Mouse (Mus musculus): Measurements from ENCODE around the gene Polr1a. TPM values are rescaled to one million over a fixed set of nuclear protein-coding genes. Genes with fewer than 3 reads are reported as not detected.
"Not testable (repeated sequence)": the region's sequence is repeated elsewhere in the genome, so short reads cannot be mapped to it uniquely, and the experiment has no call there.

Polr1a gene
- 9.0 and 10.1 TPM in 2 replicates for polyA plus RNA-seq (2012; rRNA removed)

DNA sequence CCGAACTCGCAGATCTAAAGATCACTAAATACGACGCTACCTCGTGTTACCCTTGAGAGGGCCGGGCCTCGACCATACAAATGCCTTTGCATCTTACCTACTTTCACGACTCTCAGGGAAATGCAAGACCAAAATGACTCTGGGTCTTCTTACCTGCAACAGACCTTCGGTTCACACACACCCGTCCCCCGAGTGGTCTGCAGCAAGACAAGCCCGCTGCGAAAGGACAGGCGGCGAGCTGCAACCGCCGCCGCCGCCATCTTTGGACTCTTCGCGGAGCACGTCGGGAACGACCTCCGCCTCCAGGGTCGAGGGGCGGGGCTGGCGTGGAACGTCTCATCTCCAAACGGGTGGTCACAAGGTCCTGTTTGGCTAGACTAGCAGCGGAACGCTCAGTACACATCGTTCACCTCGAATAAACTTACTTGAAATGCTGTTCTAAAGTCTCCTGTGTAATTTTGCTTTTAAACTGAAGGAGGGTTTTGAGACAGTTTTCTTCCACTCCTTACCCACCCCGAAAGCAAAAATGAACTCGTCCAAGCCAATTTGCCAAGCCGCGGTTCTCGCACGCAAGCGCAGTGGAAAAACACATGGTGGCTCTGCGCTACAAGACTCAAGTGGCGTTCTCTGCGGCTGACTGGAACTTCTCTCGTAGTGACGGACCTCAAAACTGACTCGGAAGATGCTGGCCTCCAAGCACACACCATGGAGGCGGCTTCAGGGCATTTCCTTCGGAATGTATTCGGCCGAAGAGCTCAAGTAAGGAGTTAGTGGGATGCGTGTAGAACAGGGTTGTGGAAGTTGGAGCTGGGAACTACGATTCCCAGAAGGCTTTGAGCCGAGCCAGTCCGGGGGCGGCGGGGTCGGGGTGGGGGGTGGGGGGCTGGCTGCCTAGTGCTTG lies at the start of gene Polr1a, which contains the start of gene Ptcd3:
Gene Polr1a (plus strand): TSS at position 573 of the 901 bp plus-strand sequence.
Gene Ptcd3 (minus strand): TSS at position 270 of the 901 bp plus-strand sequence.
- under 1% methylated on average over 58 of the region's 58 CpGs for WGBS
- peak; percentile 80 for DNase-seq (ENCODE audit: low read depth, low spot score)

GRCm38 (mm10) chr6:71867751-71868150 lies 41.1 kb upstream of the Polr1a start:
- whole genome bisulfite sequencing, result 82% methylated on average over 2 of the region's 2 CpGs
- no peak for DNase-seq (ENCODE audit: low read depth, low spot score)

- 96% methylated on average over 1 of the region's 1 CpGs for WGBS
- DNase-seq (ENCODE audit: low read depth, low spot score), result no peak
Observed at GRCm38 (mm10) chr6:71868809-71869208, 40.0 kb upstream of the Polr1a start.

GRCm38 (mm10) chr6:71871396-71871795 lies 37.5 kb upstream of the Polr1a start:
- no peak for DNase-seq (ENCODE audit: low read depth, low spot score)
- 91% methylated on average over 9 of the region's 9 CpGs for WGBS

GRCm38 (mm10) chr6:71877965-71878760 lies 30.7 kb upstream of the Polr1a start:
- DNase-seq (ENCODE audit: low read depth, low spot score), result no peak
- 91% methylated on average over 3 of the region's 3 CpGs for WGBS

DNA sequence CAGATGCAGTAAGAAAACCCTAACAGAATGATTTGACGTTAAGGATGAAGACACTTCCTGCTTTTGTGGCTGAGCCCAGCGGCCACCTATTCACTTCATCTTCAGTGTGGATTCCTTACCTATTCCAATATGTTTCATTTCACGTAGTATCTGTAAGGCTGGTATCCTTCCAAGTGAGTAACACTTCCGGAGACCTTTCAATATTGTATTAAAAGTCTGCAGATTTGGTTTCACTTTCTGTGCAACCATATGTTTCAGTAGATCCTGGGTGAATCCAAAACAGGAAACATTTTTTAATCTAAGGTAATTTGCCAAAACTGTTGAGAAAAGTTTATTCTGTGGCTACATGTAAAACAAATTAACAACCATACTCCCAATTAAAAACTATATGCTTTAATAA lies 15.6 kb upstream of the Polr1a start:
- 85% methylated on average over 4 of the region's 4 CpGs for WGBS
- no peak for DNase-seq (ENCODE audit: low read depth, low spot score)

- DNase-seq (ENCODE audit: low read depth, low spot score), result no peak
- WGBS, result 1% methylated on average over 4 of the region's 4 CpGs
Observed at GRCm38 (mm10) chr6:71907702-71908235, 1.1 kb upstream of the Polr1a start.

GRCm38 (mm10) chr6:71909384-71909783 lies 531 bp downstream of the Polr1a start:
- DNase-seq (ENCODE audit: low read depth, low spot score), result no peak
- WGBS, result 9% methylated on average over 10 of the region's 10 CpGs

DNA sequence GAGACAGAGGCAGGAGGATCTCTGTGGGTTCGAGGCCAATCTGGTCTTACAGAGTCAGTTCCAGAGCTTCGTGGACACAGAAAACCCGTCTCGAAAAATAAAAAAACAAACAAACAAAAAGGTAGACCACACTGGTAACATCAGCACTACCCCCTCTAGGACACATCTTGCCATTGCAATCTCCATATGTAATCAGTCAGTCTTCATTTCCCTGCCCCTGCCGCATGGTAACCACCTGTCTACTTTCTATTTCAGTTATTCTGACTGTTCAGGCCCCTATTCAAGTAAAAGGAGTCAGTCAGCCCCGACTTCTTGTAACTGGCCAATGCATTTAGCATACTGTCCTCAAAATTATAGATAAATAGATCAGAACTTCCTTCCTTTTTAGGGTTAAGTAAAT lies 987 bp downstream of the Polr1a start:
- no peak for DNase-seq (ENCODE audit: low read depth, low spot score)
- WGBS, result 60% methylated on average over 6 of the region's 6 CpGs

GRCm38 (mm10) chr6:71911686-71912450 lies 3.0 kb downstream of the Polr1a start:
- 66% methylated on average over 5 of the region's 5 CpGs for WGBS
- no peak for DNase-seq (ENCODE audit: low read depth, low spot score)

DNA sequence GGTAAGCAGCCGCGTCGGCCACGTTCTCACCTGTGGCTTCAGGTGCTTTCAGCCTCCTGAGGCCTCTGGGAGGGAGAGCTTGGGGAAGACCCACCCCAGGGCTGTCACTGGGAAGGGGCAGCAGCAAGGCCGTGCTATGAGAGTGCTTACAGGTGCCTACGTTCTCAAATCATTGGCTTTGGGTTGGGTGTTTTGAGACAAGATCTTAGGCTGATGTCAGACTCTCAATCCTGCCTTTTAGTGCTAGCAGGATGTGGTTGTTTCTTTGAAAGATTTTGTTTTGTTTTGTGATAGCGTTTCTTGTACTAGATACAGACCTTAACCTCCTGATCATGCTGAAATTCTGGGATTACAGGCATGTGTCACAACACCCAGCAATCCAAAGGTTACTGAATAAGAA lies 11.9 kb downstream of the Polr1a start:
- 97% methylated on average over 7 of the region's 7 CpGs for WGBS
- DNase-seq (ENCODE audit: low read depth, low spot score), result no peak

GRCm38 (mm10) chr6:71925233-71925632 lies 16.4 kb downstream of the Polr1a start:
- WGBS, result 87% methylated on average over 5 of the region's 5 CpGs
- not testable (repeated sequence) for DNase-seq (ENCODE audit: low read depth, low spot score)

DNA sequence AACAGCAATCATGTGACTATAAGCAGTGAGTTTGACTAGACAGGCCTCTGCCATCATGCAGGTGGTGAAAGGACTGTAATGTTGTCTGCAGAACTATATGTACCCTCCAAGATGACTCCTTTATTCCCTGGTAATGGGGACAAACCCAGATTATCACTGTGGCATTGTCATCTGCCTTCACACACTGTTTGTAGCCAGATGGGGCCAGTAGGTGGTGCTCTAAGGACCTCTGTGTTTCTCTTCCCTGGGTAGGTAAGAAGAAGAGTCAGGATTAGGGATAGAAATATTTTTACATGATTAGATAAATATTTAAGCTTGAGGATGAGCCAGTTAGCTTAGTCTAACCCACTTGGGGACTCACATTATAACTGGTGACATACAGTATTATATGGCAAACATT lies 19.1 kb downstream of the Polr1a start:
- DNase-seq (ENCODE audit: low read depth, low spot score), result no peak

DNA sequence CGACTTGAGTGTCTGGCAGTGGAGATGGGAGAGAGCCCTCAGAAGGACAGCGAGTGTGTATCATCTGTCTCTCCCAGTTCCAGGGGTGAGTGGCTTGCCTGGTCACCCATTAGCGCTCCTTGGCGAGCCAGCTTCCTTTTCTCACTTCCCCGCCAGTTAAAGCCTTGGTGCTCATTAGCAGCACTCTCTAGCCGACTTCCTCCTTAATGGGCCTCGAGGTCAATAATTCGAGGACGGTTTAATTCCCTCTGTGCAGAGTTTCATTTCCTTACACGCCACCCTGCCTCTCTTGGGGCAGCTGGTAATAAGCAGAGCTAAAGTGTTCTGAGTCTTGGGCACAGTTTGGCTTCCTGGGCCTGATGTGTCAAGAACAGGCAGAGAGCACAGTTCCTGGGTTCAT lies 21.2 kb downstream of the Polr1a start:
- WGBS, result 84% methylated on average over 10 of the region's 10 CpGs
- DNase-seq (ENCODE audit: low read depth, low spot score), result no peak

GRCm38 (mm10) chr6:71930830-71931437 lies 22.1 kb downstream of the Polr1a start:
- no peak for DNase-seq (ENCODE audit: low read depth, low spot score)
- WGBS, result 79% methylated on average over 12 of the region's 12 CpGs

DNA sequence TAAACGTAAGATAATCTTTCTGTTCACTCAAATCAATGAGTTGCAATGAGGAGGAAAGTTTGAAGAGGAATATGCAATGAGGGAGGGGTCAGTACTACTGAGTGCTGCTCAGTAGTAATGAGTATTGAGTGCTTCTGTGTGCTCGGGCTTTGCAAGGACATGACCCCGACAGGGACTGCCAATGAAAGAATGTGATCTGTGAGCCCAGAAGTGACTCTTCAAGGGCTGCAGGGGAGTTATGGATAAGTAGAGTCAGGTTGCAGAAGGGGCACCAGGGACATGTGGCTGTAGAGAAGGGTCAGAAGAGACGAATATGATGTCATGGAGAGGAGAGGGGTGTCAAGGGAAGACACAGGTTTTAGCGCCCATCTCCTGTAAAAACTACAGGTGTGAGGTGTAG lies 23.5 kb downstream of the Polr1a start:
- 82% methylated on average over 5 of the region's 5 CpGs for WGBS
- no peak for DNase-seq (ENCODE audit: low read depth, low spot score)

DNA sequence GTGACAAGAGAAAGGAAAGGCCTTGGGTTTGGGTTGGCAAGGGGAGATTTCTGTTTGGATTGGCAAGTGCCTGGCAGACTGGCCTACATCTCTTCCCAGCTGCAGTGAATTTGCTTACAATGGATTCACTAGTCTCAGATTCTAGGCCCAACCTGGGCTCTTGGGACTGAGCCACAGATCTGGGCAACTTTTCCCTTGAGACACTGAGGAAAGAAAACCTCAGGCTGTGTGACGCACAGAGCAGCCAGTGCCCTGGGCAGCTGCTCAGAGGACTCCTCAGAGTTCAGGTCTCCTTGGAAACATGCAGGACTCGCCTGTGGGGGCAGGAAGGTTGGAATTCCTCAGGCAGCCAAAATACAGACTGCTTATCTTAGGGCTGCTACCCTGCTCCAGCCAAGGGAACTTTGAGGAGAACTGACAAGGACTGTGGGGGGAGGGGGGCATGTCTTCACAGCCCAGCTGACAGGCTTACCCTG lies 25.3 kb downstream of the Polr1a start:
- DNase-seq (ENCODE audit: low read depth, low spot score), result no peak
- 87% methylated on average over 2 of the region's 2 CpGs for WGBS

GRCm38 (mm10) chr6:71935737-71936136 lies 26.9 kb downstream of the Polr1a start:
- 75% methylated on average over 2 of the region's 2 CpGs for WGBS
- no peak for DNase-seq (ENCODE audit: low read depth, low spot score)

GRCm38 (mm10) chr6:71940912-71941311 lies 32.1 kb downstream of the Polr1a start:
- WGBS, result 84% methylated on average over 6 of the region's 6 CpGs
- no peak for DNase-seq (ENCODE audit: low read depth, low spot score)

Data from large intestine, adult 2 months (tissue).